Mouse (Mus musculus) testis, adult 10 weeks (tissue): ENCODE data around the gene Grin3b. TPM values are rescaled to one million over a fixed set of nuclear protein-coding genes. Genes with fewer than 3 reads are reported as not detected.

ENCODE experiments used
- polyA plus RNA-seq: library from polyadenylated mRNA; stranded (reverse); fragments of 350-450 nt; fragmentation: Illumina TruSeq; extraction: RNeasy Lipid Tissue Mini Kit (QIAGEN cat#74804); gene quantifications from one replicate; pipeline ENCODE4 v1.2.3, GENCODE M21; 2014; ENCODE audit warnings: low read depth, low replicate concordance

Gene Grin3b
- not detected for polyA plus RNA-seq

GRCm38 (mm10) chr10:79970415-79971182, at the start of gene Grin3b:
Grin3b (plus strand) TSS chr10:79970715.

DNA sequence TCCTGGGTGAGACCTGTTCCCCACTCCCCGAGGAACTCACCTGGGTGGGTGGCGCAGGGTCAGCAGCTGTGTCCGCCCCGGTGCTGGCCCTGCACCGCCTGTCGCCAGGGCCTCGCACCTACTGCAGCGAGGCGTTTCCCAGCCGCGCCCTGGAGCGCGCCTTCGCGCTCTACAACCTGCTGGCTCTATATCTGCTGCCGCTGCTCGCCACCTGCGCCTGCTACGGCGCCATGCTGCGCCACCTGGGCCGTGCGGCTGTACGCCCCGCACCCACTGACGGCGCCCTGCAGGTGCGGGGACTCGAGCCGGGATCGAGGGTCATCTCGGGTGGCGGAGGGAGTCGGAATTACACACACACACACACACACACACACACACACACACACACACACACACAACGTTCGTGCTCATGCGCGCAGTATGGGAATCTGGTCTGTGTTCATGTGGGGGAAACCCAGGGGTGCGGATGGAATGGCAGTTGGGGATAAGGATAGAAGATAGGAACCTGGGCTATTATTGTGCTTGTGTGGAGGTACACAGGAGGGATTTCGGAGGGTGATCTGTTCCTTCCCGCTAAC, 49.5 kb upstream of the Grin3b start, which contains the start of gene R3hdm4:
TSS of gene R3hdm4 (minus strand) at position 251 of the 578 bp plus-strand sequence.

DNA sequence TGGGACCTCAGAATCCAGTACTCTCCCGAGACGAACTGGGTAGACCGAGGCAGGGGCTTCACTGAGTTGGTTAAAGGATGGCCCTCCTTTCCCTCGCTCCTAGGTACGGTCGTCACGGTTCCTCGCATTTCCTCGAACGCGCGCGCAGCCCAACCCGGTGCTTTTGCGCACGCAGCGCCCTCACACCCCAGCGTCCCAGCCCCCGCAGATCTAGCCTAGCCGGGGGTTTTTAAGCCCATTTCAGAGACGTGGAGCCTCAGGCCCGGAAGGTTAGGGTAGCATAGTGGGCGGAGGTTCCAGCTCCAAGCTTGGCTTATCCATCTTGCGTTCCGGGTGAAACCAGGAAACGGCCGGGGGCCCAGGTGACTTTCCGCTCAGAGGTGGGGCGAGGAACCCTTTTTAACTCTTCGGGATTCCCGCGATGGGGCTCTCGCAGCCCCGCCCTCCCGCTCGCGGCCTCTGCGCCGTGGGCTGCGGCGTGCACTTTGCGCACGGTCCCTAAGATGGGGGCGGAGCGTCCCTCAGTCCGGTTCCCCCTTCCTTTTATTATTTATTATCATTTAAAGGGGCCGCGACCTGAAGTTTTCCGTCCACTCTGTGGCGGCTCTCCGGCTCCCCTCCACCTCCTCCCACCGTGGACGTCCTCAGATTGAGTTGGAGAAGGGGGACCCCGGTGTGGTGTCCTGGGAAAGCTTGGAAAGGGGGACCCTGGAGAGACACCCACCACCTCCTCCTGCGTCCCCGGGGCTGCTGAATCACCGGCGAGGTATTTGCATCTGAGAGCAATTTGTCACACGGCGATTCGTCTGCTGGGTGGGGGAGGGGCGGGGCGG, 43.8 kb upstream of the Grin3b start, which contains the start of gene Arid3a:
TSS of gene Arid3a (plus strand) at position 553 of the 833 bp plus-strand sequence.

DNA sequence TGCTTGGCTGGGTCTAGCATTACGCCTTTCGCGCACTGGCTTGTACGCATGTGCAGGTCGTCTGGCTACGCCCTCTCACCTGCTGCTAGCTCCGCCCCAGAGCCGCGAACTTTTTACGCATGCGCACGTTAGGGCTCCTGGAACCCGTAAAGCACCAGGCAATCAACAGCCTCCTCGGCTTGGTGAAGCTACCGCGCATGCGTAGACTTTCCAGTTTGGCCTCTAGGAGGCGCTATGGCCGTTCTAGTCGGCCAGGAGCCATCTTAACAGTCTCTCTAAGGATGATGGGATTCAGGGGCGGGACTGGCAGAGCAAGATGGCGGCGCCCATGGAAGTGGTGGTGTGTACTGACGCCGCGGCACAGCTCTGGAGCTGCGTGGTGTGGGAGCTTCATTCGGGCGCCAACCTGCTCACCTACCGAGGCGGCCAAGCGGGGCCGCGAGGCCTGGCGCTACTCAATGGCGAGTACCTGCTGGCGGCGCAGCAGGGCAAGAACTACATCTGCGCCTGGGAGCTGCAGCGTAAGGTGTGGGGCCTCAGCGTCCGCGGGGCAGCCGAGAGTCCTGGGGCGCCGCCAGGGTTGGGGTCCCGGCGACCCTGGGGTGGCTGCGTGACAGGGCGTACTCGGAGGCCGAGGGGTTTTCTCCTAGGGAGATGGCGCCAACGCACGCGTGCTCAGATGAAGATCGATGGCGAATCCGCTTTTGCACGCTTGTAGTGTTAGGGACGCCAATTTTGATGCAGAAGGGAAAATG, 10.5 kb upstream of the Grin3b start, which contains the start of gene Wdr18:
TSS of gene Wdr18 (plus strand) at position 306 of the 755 bp plus-strand sequence.

GRCm38 (mm10) chr10:79984195-79984816, 13.8 kb downstream of the Grin3b start, which contains the start of gene Tmem259:
Tmem259 (minus strand) TSS chr10:79984330.

DNA sequence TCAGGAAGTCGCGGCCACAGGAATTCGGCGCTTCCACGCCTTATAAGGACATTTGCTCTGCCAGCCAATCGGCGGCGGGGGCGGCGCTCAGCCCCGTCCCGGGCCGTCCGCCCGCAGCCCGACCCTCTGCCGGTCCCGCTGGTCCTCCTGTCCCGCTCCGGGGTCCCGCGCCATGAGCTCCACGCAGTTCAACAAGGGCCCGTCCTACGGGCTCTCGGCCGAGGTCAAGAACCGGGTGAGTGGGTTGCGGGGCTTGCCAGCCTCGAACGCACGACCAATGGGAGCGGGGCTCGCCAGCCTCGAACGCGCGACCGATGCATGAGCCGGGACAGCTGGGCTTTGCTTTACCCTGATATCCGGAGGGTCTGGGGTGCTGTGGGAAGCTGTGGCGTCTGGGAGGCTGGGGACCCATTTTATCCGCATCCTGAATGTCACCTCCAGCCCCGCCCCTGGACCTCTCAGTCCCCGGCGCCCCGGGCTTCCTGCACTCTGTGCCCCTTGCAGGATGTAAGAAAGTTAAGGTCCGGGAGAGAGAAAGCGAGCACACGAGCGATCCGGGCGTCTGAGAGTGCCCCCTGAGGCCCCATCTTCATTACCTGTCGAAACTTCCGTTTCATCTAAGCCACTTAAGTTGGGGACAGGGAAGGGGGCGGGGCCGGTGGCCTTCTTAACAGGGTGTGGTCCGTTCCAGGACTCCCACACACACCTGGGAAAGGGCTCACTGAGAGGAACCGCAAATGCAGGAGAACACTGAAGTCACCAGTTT, 18.2 kb downstream of the Grin3b start, which contains the start of gene Cnn2:
TSS of gene Cnn2 (plus strand) at position 79 of the 766 bp plus-strand sequence.

DNA sequence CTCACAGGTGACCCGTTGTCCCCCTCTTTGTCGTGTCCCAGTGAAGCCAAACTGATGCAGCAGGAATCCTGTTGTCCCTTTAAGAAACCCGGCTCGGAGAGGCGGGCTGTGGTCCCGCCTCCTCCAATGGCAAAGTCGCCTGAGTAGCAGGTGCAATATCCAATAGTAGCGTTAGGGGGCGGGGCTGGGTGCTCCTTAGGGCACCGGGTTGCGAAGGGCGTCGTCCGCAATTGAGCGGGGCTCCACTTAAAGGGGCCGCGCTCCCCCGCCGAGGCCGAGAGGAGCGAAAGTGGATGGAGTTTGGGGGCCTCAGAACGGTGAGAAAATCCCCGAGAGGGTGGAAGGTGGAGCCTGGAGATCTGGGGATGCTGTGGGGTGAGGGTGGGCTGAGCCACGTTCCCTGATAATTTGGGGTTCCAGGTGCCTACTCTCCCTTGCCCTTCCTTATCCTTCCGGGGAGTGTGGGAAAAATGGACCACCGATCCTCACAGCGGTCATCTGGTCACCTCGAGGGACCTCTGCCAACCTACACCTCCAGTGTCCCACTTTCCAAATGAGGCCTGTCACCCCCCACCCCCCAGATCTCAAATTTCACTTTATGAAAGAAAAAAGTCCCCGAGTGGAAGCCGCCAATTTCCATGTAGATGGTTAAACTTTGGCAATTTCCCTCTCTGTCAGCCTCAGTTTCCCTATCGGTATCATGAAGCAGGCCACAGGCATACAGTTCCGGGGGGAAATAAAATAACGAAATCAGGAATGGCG, 25.9 kb downstream of the Grin3b start, which contains the start of gene Abca7:
TSS of gene Abca7 (plus strand) at position 223 of the 762 bp plus-strand sequence.

GRCm38 (mm10) chr10:80016511-80016910, 46.0 kb downstream of the Grin3b start, which contains the start of gene Arhgap45:
Arhgap45 (plus strand) TSS chr10:80016653.

Other genes with a start within 250 kb of the Grin3b start
- 0.70 TPM for gene Polrmt, start 224.1 kb upstream of the Grin3b start, polyA plus RNA-seq
- not detected for gene Fgf22, start 215.6 kb upstream of the Grin3b start, polyA plus RNA-seq
- 6.6 TPM for gene Rnf126, start 203.8 kb upstream of the Grin3b start, polyA plus RNA-seq
- gene Fstl3, start 193.4 kb upstream of the Grin3b start, polyA plus RNA-seq: 3.6 TPM
- not detected for gene Prss57, start 179.8 kb upstream of the Grin3b start, polyA plus RNA-seq
- gene Palm, start 177.1 kb upstream of the Grin3b start, polyA plus RNA-seq: 0.38 TPM
- not detected for gene Misp, start 149.7 kb upstream of the Grin3b start, polyA plus RNA-seq
- gene Ptbp1, start 116.3 kb upstream of the Grin3b start, polyA plus RNA-seq: 40.2 TPM
- not detected for gene Prtn3, start 96.2 kb upstream of the Grin3b start, polyA plus RNA-seq
- not detected for gene Plppr3, start 96.1 kb upstream of the Grin3b start, polyA plus RNA-seq
- gene Elane, start 84.5 kb upstream of the Grin3b start, polyA plus RNA-seq: not detected
- not detected for gene Cfd, start 79.9 kb upstream of the Grin3b start, polyA plus RNA-seq
- 0.87 TPM for gene Med16, start 61.8 kb upstream of the Grin3b start, polyA plus RNA-seq
- not detected for gene Gm26602, start 59.9 kb upstream of the Grin3b start, polyA plus RNA-seq
- gene Kiss1r, start 53.7 kb upstream of the Grin3b start, polyA plus RNA-seq: not detected
- 1.1 TPM for gene R3hdm4, start 49.5 kb upstream of the Grin3b start, polyA plus RNA-seq
- gene Arid3a, start 43.7 kb upstream of the Grin3b start, polyA plus RNA-seq: 1.3 TPM
- 2.0 TPM for gene Wdr18, start 10.6 kb upstream of the Grin3b start, polyA plus RNA-seq
- 1.0 TPM for gene Tmem259, start 13.6 kb downstream of the Grin3b start, polyA plus RNA-seq
- gene Cnn2, start 17.9 kb downstream of the Grin3b start, polyA plus RNA-seq: 0.48 TPM
- 0.06 TPM for gene Abca7, start 25.8 kb downstream of the Grin3b start, polyA plus RNA-seq
- not detected for gene Arhgap45, start 45.9 kb downstream of the Grin3b start, polyA plus RNA-seq
- gene Polr2e, start 69.1 kb downstream of the Grin3b start, polyA plus RNA-seq: 0.28 TPM
- 260 TPM for gene Gpx4, start 76.5 kb downstream of the Grin3b start, polyA plus RNA-seq
- gene Sbno2, start 134.9 kb downstream of the Grin3b start, polyA plus RNA-seq: 0.52 TPM
- 7.2 TPM for gene Stk11, start 145.1 kb downstream of the Grin3b start, polyA plus RNA-seq
- gene Atp5d, start 167.9 kb downstream of the Grin3b start, polyA plus RNA-seq: 0.21 TPM
- gene Cbarp, start 170.1 kb downstream of the Grin3b start, polyA plus RNA-seq: not detected
- 3.2 TPM for gene Midn, start 177.6 kb downstream of the Grin3b start, polyA plus RNA-seq
- gene Cirbp, start 195.3 kb downstream of the Grin3b start, polyA plus RNA-seq: 37.8 TPM
- gene 1600002K03Rik, start 202.2 kb downstream of the Grin3b start, polyA plus RNA-seq: 1.1 TPM
- gene Efna2, start 208.8 kb downstream of the Grin3b start, polyA plus RNA-seq: 0.39 TPM